Mouse (Mus musculus): Measurements from ENCODE around the gene Ifnab. TPM values are rescaled to one million over a fixed set of nuclear protein-coding genes. Genes with fewer than 3 reads are reported as not detected.

Ifnab gene
- total RNA-seq (2022) = not detected

- no peak for DNase-seq (ENCODE audit: low spot score in 2 of 2)
These were observed at the start of gene Ifnab for GRCm38 (mm10) chr4:88691259-88691658. Gene Ifnab, minus strand, starts transcription at chr4:88691359.

GRCm38 (mm10) chr4:88739036-88739435 lies 47.9 kb upstream of the Ifnab start:
- no peak for DNase-seq (ENCODE audit: low spot score in 2 of 2)

- peak in 1 of 2 experiments; percentile 58 for DNase-seq (ENCODE audit: low spot score in 2 of 2)
These were observed 47.3 kb upstream of the Ifnab start for GRCm38 (mm10) chr4:88738480-88738879.

GRCm38 (mm10) chr4:88727324-88727723 lies 36.2 kb upstream of the Ifnab start:
- no peak for DNase-seq (ENCODE audit: low spot score in 2 of 2)

GRCm38 (mm10) chr4:88726727-88727126 lies 35.6 kb upstream of the Ifnab start:
- DNase-seq (ENCODE audit: low spot score in 2 of 2) = no peak

GRCm38 (mm10) chr4:88723497-88724090 lies 32.4 kb upstream of the Ifnab start:
- no peak for DNase-seq (ENCODE audit: low spot score in 2 of 2)

GRCm38 (mm10) chr4:88721791-88722721 lies 30.9 kb upstream of the Ifnab start, which contains the start of the genes Gm26566 and Klhl9:
Gene Gm26566, plus strand, starts transcription at chr4:88721805.
Gene Klhl9, minus strand, starts transcription at chr4:88722465.
- peak; percentile 67 to 78 for DNase-seq (ENCODE audit: low spot score in 2 of 2)

- DNase-seq (ENCODE audit: low spot score in 2 of 2) = no peak
These were observed 27.6 kb upstream of the Ifnab start for GRCm38 (mm10) chr4:88718715-88719114.

GRCm38 (mm10) chr4:88715059-88715458 lies 23.9 kb upstream of the Ifnab start:
- DNase-seq (ENCODE audit: low spot score in 2 of 2) = no peak

- no peak for DNase-seq (ENCODE audit: low spot score in 2 of 2)
These were observed 23.1 kb upstream of the Ifnab start for GRCm38 (mm10) chr4:88714281-88714680.

- no peak for DNase-seq (ENCODE audit: low spot score in 2 of 2)
These were observed 16.1 kb upstream of the Ifnab start for GRCm38 (mm10) chr4:88707128-88707826.

GRCm38 (mm10) chr4:88705924-88706323 lies 14.8 kb upstream of the Ifnab start:
- no peak for DNase-seq (ENCODE audit: low spot score in 2 of 2)

- DNase-seq (ENCODE audit: low spot score in 2 of 2) = no peak
These were observed 8.1 kb upstream of the Ifnab start for GRCm38 (mm10) chr4:88699301-88699700.

GRCm38 (mm10) chr4:88698781-88699180 lies 7.6 kb upstream of the Ifnab start:
- DNase-seq (ENCODE audit: low spot score in 2 of 2) = no peak

GRCm38 (mm10) chr4:88697753-88698152 lies 6.6 kb upstream of the Ifnab start:
- DNase-seq (ENCODE audit: low spot score in 2 of 2) = no peak

- DNase-seq (ENCODE audit: low spot score in 2 of 2) = no peak
These were observed 5.9 kb upstream of the Ifnab start for GRCm38 (mm10) chr4:88697108-88697507.

- DNase-seq (ENCODE audit: low spot score in 2 of 2) = peak in 1 of 2 experiments; percentile 12
These were observed 5.2 kb upstream of the Ifnab start for GRCm38 (mm10) chr4:88696237-88696884.

GRCm38 (mm10) chr4:88693392-88693791 lies 2.2 kb upstream of the Ifnab start:
- DNase-seq (ENCODE audit: low spot score in 2 of 2) = no peak

GRCm38 (mm10) chr4:88692537-88692936 lies 1.4 kb upstream of the Ifnab start:
- DNase-seq (ENCODE audit: low spot score in 2 of 2) = no peak

GRCm38 (mm10) chr4:88683812-88684211 lies 7.3 kb downstream of the Ifnab start, which contains the start of gene Ifna2:
Gene Ifna2, minus strand, starts transcription at chr4:88683912.
- DNase-seq (ENCODE audit: low spot score in 2 of 2) = no peak

GRCm38 (mm10) chr4:88681353-88681752 lies 9.8 kb downstream of the Ifnab start:
- DNase-seq (ENCODE audit: low spot score in 2 of 2) = no peak
